Mouse (Mus musculus) cerebellum, adult 8-10 months (tissue): ENCODE results near the gene Camsap1.

Source experiments
- DNase-seq: peaks from one replicate; pipeline ENCODE4 v3.0.0; 2022

The Camsap1 gene

DNA sequence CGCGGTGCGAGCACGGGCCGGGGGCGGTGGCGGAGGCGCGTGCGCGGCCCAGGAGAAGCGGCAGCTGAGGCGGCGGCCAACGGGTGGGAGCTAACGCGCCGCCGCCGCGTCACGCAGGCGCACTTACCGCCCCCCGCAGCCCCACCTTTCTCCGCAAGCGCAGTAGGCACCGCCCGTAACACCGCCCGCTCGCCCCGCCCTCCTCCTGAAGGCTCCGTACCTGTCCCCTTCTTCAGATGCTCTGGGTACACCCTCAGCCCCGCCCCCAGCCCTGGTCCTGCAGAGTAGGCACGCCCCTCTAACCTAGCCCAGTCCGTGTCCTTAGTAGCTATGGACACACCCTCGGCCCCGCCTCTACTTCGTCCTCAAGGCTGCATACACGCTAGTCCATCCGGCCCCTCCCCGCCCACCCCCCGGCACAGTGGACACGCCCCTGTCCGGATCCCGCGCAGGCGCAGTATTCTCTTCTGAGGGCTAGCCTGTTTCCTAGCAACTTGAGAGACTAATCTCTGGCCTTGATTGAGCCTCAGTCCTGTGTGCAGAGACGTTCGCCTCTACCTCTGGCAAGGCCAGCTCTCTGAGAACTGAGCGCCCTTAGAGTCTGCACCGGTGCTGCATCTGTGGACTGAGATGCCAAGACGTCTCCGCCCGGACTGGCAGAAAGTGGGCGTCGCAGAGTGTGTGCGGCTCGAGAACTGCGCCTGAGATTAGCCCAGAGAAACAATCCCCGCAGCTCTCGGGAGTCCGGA is at the start of gene Camsap1:
TSS of gene Camsap1 (minus strand) at position 124 of the 749 bp plus-strand sequence.
- DNase-seq = peak; percentile 100

DNA sequence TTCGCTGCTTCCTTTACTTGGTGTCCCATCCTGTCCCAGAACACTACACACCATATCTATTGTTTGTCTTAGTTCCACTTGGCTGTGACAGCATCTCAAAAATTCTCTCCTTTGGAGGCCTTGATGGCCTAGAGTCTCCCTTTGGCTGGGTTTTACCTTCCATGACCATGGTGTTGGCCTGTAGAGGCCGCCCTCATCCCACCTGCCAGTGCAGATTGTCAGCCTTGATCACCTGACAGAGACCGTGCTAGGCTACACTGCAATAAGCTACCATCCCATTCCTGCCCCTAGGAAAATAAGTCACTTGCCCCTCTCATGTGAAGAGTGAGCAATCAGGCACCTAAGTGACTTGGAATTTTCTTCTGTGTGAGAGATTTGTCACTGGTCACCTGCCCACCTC is 47.2 kb upstream of the Camsap1 start:
- DNase-seq = no peak

DNA sequence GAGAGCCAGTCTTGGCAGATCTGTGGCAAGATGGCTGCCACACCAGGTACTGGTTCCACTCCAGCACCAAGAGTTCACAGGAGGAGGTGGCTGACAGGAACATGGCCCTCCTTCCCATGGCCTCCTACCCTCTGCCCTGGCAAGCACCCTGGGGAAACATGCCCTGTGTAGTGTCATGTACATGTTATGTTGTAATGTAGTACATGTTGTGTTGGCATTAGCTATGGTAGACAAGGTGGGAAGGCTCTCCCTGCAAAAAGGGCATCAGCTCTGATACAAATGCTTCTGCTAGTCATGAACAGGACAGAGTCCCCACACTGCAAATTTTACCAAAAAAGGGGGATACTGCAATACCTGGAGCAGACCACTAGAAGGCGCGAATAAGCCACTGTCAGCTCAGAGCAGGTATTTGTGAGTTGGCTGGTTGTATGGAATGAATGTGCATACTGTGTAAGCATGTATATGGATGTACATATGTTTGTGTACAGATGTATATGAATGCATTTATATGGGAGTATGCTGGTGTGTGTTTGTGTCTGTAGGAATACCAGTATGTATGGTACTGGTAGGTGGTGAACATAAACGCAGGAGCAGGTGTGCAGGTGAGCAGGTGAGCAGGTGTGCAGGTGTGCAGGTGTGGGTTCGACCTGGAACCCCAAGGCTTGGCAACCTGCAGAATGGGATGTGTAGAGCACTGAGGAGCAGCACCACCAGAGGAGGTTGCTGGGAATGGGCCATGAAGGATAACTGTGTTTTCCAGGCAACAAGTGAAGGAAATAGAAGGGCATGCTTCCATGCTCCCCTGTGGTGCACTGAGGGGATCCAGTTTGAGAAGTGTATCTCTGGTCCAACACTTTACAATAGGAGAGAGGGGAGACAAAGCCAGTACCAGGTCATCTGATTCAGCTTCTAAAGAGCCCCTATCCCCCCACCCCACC is 41.3 kb upstream of the Camsap1 start:
- peak; percentile 59 for DNase-seq

DNA sequence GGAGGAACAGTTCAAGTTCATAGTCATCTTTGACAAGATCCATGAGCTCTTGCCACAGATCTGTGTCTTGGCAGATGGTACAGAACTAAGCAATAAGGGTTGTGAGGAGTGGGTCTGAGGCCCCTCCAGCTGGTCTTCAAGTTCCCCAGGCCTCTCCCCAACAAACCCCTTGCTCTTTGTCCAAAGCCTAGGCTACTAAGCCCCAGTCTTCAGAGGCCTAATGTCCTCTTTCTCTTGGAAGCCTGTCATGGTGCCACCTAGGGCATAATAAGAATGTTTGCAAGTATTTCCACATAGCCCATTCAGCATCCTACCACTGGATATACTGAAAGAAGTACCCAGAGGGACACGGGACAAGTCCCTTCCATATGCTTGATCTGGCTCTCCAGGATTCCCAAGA is 39.5 kb upstream of the Camsap1 start:
- peak; percentile 33 for DNase-seq

DNA sequence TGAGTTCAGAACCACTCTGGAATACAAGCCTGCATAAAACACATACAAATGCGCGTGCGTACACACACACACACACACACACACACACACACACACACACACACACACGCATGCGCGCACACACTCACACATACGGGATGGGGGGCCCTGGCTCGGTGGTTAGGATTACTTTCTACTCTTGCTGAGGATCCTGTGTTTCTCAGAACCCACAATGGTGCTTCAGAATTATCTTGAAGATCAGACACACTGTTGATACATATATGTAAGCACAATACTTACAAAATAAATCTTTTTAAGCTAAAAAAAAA is 39.1 kb upstream of the Camsap1 start:
- DNase-seq = no peak

DNA sequence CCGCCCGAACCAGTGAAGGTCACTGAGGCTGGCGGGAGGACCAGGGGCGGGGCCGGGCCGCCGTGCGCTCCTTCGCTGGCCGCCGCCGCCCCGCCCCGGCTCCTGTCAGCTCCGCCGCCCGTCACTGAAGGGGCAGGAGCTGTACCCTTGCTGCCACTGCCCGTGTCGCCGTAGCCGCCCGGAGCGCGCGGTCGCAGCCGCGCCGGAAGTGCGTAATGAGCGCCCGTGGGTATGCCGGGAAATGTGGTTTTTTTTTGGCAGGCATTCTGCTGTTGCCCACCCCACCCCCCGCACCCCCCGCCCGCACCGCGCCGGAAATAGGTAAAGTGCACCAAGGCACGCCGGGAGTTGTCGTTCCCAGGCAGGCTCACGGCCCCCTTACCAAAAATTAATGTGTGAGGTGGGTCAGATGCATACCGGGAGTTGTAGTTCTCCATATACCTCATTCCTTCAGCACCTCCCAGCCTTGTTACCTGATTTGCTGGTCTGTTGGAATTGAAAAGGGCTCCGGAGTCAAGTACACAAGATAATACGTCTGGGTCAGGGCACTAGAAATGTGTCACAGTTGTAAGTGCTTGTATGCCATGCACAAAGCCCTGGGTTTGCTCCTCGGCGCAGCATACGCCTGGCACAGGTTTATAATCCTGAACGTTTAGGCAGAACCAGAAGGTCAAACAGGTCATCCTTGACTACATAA is 38.6 kb upstream of the Camsap1 start, which contains the start of gene Ubac1:
TSS of gene Ubac1 (minus strand) at position 187 of the 697 bp plus-strand sequence.
- peak; percentile 88 for DNase-seq

DNA sequence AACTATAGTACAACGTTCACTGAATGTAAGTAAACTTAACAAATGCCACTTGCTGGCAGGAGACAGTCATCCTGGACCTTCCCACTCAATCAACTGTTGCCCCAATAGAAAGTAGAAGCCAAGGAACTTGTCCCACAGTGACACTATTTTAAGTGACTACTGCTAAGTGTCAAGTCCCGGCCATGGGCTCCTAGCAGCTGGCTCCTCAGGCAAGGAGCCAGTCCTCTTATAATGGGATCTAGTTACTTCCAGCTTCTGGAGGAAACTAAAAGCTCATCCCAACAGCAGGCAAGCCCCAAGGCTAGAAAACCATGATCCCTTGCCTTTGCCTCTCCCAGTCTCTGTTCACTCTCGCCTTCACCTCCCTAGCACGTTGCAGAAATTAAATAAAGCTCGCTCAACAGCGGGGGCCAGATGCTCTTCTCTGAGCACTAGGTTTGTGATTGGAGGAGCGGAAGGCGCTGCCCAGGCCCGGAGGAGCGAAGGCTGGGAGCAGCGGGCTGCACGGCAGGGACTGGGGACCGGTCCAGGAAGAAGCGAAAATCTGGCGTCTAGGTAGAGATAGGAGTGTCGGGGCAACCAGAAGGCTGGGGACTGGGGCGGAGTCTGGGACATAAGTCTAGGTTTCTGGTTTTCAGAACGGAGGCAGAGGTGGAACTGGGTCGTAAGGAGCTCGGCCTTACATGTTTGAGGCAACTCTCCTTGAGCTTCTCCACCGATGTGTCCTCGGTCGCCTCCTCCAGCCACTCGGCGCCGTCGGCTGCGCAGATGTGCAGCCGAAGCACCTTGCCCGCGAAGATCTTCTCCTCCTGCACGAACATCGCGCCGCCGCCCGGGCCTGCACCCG is 37.9 kb upstream of the Camsap1 start:
- peak; percentile 85 for DNase-seq

DNA sequence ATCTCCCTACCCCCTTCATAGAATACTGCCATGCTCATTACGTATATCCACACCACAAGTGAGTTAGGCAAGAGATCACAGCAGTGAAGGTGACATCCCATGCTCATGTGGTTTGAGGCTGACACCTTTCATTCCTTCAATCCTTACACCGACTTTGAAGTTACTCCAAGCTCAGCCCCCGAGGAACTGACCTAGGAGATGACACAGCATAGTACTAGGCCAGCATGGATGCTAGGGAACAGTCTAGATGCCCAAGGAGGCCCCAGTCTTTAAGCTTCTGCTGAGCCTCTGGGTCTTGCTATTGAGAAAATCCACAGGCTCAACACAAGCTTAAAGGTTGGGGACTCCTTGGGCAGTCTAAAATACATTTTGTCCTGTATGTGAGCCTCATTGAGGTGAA is 36.8 kb upstream of the Camsap1 start:
- no peak for DNase-seq

DNA sequence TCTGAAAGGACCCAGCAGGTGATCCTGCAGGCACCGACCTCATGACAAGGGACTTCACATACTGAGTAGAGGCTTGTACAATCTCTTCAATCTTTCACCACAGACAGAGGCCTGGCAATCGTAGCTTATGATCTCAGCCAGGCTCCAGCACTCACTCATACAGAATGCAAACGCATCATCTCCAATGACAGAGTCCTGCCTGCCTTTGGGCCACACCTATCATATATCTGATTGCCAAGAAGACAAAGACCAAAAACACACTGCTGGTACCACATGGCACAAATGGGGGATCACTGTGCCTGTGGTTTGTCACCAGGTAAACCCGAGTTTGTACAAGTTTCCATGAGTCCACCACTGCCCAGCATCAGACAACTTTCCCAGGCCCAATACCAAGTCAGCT is 34.2 kb upstream of the Camsap1 start:
- no peak for DNase-seq

DNA sequence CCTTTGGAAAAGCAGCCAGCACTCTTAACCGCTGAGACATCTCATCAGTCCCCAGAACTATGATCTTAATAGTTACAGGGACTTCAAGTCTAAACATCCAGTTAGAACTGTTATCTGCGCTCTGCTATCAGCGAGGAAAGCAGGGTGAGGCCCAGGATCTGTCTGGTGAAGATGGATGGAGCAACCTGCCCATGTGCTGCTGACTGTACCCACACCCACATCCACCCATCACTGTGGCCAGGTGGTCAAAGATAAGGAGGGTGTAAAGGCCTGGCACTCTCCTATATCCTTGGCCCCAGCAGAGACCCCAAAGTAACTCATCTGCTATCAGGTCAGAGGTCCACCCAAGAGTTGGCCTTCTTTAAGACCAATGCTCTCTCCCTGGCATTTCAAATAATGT is 30.6 kb upstream of the Camsap1 start:
- no peak for DNase-seq

DNA sequence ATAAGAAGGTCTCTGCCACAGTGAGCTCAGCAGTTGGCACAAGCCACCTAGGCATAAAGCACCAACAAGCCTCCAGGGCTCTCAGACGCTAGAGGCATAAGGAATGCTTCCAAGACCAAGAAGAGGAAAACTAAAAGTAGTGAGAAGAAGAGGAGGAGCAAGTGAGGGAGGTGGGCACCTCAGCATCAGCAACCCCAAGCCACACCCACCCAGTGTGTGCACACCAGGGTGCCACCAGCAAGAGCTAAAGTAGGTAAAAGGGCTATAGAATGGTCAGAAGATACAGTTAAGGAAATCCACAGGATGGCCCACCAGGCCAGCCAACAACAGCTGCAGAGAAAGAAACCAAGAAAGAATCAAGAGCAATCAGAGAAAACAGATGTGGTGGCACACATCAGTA is 28.3 kb upstream of the Camsap1 start:
- no peak for DNase-seq

DNA sequence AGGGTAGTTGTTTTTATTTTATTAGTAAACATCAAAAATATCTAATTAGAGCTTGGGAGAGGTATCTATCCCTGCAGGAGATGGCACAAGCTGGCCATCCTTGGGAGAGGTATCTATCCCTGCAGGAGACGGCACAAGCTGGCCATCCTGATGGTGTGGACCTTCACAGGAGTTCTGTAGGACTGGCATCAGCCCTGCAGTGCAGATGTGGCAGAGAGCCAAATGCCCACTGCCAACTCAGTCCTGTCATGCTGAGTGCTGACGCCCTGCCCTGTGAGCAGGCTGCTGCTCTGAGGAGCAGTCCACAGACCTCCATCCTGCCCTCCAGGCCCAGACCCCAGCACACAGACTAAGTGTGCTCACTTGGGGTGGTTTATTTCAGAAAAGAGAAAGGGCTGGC is 18.9 kb upstream of the Camsap1 start:
- peak; percentile 78 for DNase-seq

DNA sequence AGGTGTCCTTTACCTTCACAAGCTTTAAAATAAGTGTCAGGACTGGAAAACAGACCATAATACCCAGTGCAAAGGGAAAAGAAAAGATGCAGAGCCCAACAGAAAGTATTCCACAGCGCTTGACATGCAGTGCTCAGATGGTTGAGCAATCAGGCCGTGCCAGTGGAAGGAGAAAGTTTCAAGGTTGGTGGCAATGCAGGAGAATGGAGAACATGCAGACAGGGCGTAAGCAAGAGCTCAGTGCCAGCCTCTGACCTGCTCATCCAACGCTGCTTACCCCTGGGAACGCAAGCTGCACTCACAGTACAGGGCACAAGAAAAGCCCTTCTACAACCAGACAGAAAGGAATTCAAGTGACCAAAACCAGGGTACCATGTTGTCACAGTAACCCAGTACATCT is 18.1 kb upstream of the Camsap1 start:
- DNase-seq = no peak

DNA sequence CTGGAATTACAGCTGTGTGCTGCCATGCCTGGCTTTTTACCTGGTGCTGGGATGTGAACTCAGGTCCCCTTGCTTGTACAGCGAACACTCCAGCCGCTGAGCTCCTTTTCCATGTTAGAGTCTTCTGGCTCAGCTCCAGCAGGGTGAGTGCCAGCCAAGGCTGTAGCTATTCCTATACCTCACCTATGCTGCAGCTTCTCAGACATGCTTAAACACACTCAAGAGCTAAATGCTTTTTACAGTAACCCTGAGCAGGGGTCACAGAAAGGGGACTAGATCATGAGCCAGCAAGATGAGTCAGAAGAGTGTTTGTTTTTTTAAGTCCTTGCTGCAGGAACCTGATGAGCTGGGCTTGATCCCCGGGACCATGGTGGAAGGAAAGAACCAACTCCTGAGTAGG is 14.6 kb upstream of the Camsap1 start:
- DNase-seq = no peak

DNA sequence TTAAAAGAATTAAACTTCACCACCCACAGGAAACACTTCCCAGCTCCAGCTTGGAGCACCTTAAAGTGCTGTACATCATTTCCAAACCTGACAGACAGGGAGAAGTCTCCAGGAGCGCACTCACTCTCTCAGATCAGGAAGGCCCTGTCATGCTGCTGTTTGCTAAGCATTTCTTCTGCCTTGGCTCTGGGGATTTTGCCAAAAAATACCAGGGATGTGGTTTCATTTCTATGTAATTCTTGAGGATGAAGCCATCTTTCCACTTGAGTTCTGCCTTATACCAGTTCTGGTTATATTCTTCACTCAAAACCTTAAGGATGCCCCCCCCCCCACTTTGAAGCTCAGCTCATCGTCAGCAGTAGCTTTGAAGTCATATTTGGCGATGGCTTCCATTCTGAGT is 11.7 kb upstream of the Camsap1 start:
- DNase-seq = no peak

DNA sequence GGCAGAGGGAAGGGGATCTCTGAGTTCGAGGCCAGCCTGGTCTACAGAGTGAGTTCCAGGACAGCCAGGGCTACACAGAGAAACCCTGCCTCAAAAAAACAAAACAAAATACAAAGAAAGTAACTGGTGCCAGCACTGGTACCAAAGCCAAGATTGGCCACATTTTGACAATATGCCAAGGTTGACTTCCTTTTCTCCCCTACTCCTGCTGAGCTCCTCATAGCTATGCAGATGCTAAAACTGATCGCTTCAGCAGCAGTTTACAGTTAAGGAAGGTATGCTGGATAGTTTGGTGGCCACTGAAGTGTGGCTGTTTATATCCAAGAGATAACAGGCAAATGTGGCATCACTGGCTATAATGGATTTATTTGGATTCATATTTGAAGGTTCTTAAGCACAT is 9.2 kb upstream of the Camsap1 start:
- DNase-seq = no peak

DNA sequence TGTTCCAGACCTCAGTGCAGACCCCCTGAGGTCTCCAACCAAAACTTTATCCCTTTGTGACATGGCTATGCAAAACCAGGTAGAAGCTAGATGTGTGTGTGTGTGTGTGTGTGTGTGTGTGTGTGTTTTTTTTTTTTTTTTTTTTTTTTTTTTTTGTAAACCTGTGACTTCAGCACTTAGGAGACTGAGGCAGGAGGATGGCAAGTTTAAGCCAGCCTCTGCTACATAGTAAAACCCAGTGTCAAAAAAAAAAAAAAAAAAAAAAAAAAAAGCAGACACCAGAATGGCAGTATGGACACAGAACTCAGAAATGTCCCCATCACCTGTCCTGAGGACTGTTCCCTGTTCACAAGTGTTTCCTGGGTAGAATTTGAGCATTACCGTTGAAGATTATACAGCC is 6.6 kb upstream of the Camsap1 start:
- DNase-seq = no peak

DNA sequence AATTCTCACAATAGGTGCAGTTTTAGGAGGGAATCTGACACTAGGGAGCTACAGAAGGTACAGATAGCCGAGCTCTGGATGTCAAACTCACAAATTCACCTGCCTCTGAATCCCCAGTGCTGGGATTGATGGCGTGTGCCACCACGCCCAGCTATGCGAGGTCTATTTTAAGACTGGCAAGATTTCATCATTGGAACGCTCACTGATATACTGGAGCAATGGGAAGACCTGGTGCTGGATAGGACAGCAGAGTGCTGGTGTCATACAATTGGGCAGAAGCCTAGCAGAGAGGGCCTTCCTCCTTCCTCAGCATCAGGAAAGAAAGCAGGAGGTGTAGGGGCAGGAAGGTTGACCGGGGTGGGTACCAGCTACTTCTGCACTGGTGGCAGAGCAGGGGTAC is 4.7 kb upstream of the Camsap1 start:
- DNase-seq = no peak

DNA sequence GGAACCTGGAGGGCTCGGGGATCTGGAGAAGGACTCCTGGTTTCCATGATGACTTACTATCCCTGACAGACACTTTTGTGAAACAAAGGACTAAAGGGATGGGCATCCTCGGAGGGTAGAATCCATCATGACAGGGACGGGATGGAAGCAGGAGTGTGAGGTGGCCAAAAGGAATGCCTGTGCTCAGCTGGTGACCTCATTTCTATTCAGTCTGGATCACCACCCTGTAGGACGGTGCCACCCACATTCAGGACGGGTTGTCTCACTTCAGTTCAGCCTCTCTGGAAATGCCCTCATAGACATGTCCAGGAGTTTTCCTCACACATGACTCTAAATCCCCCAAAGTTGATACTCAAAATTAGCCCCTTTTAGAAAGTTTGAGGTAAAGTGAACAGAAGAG is 3.5 kb upstream of the Camsap1 start:
- no peak for DNase-seq

DNA sequence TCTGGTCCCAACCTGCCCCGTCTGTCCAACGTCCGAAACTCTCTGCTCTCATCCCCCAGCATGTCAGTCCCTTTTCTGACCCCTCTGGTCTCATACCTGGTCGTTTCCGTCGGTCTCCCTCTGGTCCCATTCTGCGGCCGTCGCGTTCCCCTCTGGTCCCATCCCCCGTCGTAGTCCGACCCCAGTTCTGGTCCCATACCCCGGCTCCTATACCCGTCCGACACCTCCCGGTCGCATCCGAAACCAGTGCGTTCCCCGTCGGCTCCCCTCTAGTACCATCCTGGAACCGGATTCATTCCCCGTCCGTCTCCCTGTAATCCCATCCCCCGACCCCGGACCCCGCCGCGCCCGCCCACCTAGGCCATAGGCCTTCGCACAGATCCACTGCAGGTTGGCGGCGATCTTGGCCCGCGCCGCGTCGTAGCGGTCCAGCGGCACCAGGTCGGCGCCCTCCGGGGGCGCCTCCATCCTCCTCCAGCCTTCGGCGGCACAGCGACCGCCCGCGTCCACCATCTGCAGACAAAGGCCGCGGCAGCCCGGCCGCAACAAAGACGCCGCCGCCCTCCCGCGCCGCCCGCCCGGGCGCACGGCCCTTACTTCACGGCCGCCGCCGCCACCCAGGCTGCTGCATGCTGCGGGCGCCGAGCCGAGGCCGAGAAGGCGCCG is 523 bp downstream of the Camsap1 start:
- DNase-seq = no peak

DNA sequence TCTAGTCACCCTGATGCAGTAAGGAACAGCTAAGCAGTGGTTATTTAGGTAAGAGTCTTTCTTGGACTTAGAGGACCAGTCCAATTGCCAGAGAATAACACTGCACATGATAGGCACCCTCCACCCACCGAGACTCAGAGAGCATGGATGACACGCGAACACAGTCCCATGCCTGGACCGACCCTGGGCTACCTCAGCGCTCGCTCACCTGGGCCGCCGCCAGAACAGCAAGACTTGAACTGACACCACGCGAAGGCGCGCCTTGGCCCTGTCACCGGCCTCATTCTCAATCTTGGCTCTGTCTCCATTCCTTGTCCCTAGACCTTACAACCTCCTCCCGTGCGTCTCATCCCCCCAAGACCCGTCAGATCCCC is 1.0 kb downstream of the Camsap1 start:
- peak; percentile 70 for DNase-seq

DNA sequence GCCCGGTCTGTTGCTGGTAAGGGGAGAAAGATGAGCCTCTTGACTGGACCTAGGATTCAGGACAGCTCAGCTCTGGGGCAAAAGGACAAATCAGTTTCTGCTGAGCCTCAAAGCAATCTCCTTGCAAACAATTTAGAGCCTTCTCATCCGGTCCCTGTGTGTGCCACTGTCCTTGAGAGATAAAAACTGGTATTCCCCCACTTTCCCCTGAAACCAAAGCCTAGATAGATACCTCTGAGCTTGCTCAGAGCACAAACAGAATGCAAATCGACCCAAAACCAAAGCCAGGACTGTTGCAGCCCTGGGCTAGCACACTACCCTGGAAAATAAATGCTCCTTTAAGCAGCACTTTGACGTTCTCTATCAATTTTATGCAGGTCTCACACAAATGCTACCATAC is 4.1 kb downstream of the Camsap1 start:
- DNase-seq = no peak
